Mouse (Mus musculus): ENCODE measurements around the gene Cux2. TPM values are rescaled to one million over a fixed set of nuclear protein-coding genes. Genes with fewer than 3 reads are reported as not detected.

Cux2 gene
- polyA plus RNA-seq, 1 experiment = not detected

- TF ChIP-seq GATA1 (IDR thresholded peaks at IDR 0.05; ENCODE audit: low read length) = no peak
Measured at GRCm38 (mm10) chr5:121928362-121929000, 121.4 kb downstream of the Cux2 start.

GRCm38 (mm10) chr5:121926543-121926814, 123.4 kb downstream of the Cux2 start:
- no peak for TF ChIP-seq GATA1 (IDR thresholded peaks at IDR 0.05; ENCODE audit: low read length)

- no peak for TF ChIP-seq GATA1 (IDR thresholded peaks at IDR 0.05; ENCODE audit: low read length)
Measured at GRCm38 (mm10) chr5:121925751-121926542, 124.0 kb downstream of the Cux2 start.

GRCm38 (mm10) chr5:121925291-121925690, 124.6 kb downstream of the Cux2 start:
- no peak for TF ChIP-seq GATA1 (IDR thresholded peaks at IDR 0.05; ENCODE audit: low read length)

GRCm38 (mm10) chr5:121924423-121924822, 125.5 kb downstream of the Cux2 start:
- TF ChIP-seq GATA1 (IDR thresholded peaks at IDR 0.05; ENCODE audit: low read length) = no peak

GRCm38 (mm10) chr5:121922942-121923826, 126.7 kb downstream of the Cux2 start:
- TF ChIP-seq GATA1 (IDR thresholded peaks at IDR 0.05; ENCODE audit: low read length) = no peak

- no peak for TF ChIP-seq GATA1 (IDR thresholded peaks at IDR 0.05; ENCODE audit: low read length)
Measured at GRCm38 (mm10) chr5:121919216-121919615, 130.7 kb downstream of the Cux2 start.

GRCm38 (mm10) chr5:121916813-121917212, 133.1 kb downstream of the Cux2 start:
- TF ChIP-seq GATA1 (IDR thresholded peaks at IDR 0.05; ENCODE audit: low read length) = no peak

GRCm38 (mm10) chr5:121913999-121914398, 135.9 kb downstream of the Cux2 start:
- no peak for TF ChIP-seq GATA1 (IDR thresholded peaks at IDR 0.05; ENCODE audit: low read length)

- no peak for TF ChIP-seq GATA1 (IDR thresholded peaks at IDR 0.05; ENCODE audit: low read length)
Measured at GRCm38 (mm10) chr5:121909226-121909985, 140.5 kb downstream of the Cux2 start.

- no peak for TF ChIP-seq GATA1 (IDR thresholded peaks at IDR 0.05; ENCODE audit: low read length)
Measured at GRCm38 (mm10) chr5:121905671-121906070, 144.2 kb downstream of the Cux2 start.

GRCm38 (mm10) chr5:121904799-121905198, 145.1 kb downstream of the Cux2 start:
- no peak for TF ChIP-seq GATA1 (IDR thresholded peaks at IDR 0.05; ENCODE audit: low read length)

- no peak for TF ChIP-seq GATA1 (IDR thresholded peaks at IDR 0.05; ENCODE audit: low read length)
Measured at GRCm38 (mm10) chr5:121902809-121903745, 146.8 kb downstream of the Cux2 start.

- TF ChIP-seq GATA1 (IDR thresholded peaks at IDR 0.05; ENCODE audit: low read length) = no peak
Measured at GRCm38 (mm10) chr5:121895117-121895756, 154.7 kb downstream of the Cux2 start.

Measured in G1E-ER4 (cell line).